Mouse (Mus musculus) subcutaneous adipose tissue, adult 2 months (tissue): Measurements from ENCODE around the gene D11Wsu47e. TPM values are rescaled to one million over a fixed set of nuclear protein-coding genes. Genes with fewer than 3 reads are reported as not detected.

ENCODE experiments used
- polyA plus RNA-seq: library from polyadenylated mRNA; depleted of rRNA; stranded (reverse); fragments of >200 nt; gene quantifications from 2 replicates; pipeline ENCODE4 v1.2.3, GENCODE M21; 2012; ENCODE audit warnings: low replicate concordance; rRNA removed

The D11Wsu47e gene
- 8.4 and 14.5 TPM in 2 replicates for polyA plus RNA-seq

GRCm38 (mm10) chr11:113683957-113684706 is at the start of gene D11Wsu47e, which contains the start of gene Fam104a:
D11Wsu47e (plus strand) TSS chr11:113684412.
Fam104a (minus strand) TSS chr11:113684155.

GRCm38 (mm10) chr11:113648690-113649352 is 35.4 kb upstream of the D11Wsu47e start, which contains the start of gene Cog1:
Cog1 (plus strand) TSS chr11:113649169.

GRCm38 (mm10) chr11:113649353-113650210 is 34.6 kb upstream of the D11Wsu47e start, which contains the start of gene Slc39a11:
Slc39a11 (minus strand) TSS chr11:113650079.

DNA sequence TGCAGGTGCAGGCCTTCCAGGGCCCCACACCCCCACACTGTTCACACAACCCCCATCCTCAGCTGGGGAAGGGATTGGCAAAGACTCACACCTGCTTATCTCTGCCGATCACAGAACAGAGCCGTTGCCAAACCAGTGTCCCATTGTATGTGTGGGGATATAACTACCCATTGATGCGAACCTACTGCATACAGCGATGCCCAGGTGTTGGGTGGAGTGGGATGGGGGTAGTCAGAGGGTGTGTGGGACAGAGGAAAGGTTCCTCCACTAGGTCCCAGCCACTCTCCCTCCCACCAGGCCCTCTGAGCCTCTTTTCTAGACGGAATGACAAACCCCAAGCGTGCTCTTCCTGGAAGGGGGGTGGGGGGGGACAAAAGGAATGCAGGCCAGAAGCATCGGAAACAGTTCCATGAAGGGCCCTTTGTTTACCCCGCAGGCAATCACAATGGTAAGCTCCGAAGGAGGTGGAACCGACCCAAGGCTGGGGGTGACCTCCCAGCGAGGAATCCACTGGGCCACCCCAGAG is 25.6 kb downstream of the D11Wsu47e start, which contains the start of gene Cpsf4l:
Gene Cpsf4l (minus strand): TSS at position 287 of the 526 bp plus-strand sequence.

Other genes starting within 250 kb of the D11Wsu47e start
- gene Sstr2, start 65.1 kb upstream of the D11Wsu47e start, polyA plus RNA-seq: 0.07 TPM in 1 of 2 replicates, not detected in the other
- gene Cog1, start 35.2 kb upstream of the D11Wsu47e start, polyA plus RNA-seq: 41.6 and 58.2 TPM in 2 replicates
- gene Slc39a11, start 34.3 kb upstream of the D11Wsu47e start, polyA plus RNA-seq: 17.7 and 32.5 TPM in 2 replicates
- gene Fam104a, start 257 bp upstream of the D11Wsu47e start, polyA plus RNA-seq: 19.1 and 27.1 TPM in 2 replicates
- 0.49 and 1.5 TPM in 2 replicates for gene Cpsf4l, start 25.6 kb downstream of the D11Wsu47e start, polyA plus RNA-seq
- gene Cdc42ep4, start 67.5 kb downstream of the D11Wsu47e start, polyA plus RNA-seq: 69.3 and 87.7 TPM in 2 replicates